Mouse (Mus musculus) heart, adult 2 months (tissue): ENCODE measurements around the gene Itgb6.

ENCODE experiments used
- CTCF ChIP-seq: fragments of 200-600 bp; IDR thresholded peaks from 2 replicates; pipeline ENCODE4 v1.8.1; 2022; ENCODE audit warnings: antibody characterized with exemption, mild to moderate bottlenecking, moderate library complexity
- POLR2A ChIP-seq: fragments of 200-500 bp; IDR thresholded peaks from 2 replicates; pipeline ENCODE4 v1.6.1; 2011; ENCODE audit warnings: mild to moderate bottlenecking, low read depth, low read length, control low read depth; ENCODE audit not compliant: insufficient read depth

- TF ChIP-seq CTCF (no peak), POLR2A (no peak)
Measured at GRCm38 (mm10) chr2:60751274-60751673, 28.8 kb upstream of the Itgb6 start.
